Mouse (Mus musculus) right cerebral cortex, postnatal 14 days (tissue): Measurements from ENCODE around the gene Agt.

Experiments
- DNase-seq: peaks from one replicate; pipeline ENCODE4 v3.0.0; 2022

Gene Agt

DNA sequence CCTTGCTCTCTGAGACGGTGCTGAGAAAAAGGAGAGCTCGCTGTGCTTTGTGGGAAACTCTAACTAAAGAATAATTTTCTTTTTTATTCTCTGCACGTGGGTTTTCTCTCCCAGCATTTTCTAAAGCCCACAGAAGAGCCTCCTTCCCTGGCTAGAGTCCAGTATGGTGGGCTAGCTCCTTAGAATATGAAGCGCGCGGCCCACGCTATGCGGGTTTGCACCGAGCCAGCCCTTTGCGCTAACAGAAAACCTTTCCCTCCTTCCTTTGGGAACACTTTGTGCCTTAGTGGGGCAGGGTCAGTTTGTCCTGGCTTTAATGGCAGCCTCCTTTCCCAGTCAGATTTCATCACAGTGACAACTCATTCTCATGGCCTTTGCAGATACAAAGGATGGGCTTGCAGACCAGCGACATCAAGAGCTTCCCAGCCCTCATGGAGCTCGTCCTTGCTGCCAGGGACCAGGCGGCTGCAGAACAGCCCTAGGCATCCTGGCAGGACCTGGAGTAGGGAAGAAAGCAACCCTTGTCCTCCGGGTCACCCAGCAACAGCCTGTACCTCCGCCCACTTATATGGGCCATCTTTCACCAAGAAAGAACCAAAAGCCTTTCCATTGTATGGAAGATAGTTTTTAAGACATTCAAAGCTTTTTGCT is 18.4 kb downstream of the Agt start:
- no peak for DNase-seq

DNA sequence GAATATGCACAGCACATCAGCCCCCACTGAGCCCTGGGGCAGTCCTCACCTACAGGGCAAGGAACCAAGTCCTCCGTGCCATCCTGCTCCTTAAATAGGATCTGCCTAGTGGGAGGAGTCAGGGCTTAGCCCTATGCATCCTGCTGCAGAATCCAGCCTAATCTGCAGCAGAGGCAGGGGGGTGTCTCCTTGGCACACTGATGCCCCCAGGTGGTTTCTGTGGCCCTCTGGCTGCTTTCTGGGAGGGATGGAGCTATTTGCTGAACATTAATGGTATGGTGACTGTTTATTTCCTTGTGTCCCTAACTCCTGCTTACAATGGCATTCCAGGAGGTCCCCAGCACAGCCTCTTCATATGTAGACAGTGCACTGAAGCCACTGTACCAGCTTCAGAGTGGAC is 21.3 kb downstream of the Agt start:
- DNase-seq: no peak

GRCm38 (mm10) chr8:124547269-124547668 is 22.2 kb downstream of the Agt start:
- no peak for DNase-seq

DNA sequence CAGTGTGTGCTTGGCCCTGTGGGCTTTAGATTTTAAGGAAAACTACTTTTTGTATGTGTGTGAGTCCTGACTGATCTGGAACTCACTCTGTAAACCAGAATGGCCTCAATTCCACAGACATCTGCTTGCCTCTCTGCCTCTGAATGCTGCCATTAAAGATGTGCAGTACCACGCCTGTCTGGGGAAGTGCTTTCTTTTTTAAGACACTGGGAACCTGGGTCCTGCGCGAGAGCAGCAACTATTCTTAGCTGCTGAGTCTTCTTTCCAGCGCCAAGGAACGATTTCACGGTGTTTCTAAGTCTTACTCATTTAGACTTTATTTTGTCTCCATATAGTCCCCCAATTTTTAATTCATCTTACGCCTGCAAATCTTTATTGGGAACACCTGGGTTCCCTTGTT is 22.7 kb downstream of the Agt start:
- DNase-seq: no peak

DNA sequence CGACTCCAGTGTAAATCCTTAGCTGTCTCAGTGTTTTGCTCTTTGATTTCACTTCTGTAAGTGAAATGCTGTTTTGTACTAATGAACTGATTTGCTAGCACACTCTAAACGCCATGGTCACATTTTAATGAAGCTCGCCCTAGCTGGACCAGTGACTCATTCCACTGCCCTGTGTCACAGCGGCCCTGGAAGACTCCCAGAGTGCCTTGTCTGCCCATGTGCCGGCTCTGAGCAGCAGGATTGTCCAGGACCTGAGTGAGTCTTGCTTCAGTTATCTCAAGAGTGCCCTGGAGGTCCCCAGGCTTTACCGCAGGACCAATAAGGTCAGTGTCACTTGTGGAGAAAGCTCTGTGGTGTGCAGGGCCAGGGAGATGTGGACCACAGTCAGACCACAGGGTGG is 23.1 kb downstream of the Agt start:
- no peak for DNase-seq

DNA sequence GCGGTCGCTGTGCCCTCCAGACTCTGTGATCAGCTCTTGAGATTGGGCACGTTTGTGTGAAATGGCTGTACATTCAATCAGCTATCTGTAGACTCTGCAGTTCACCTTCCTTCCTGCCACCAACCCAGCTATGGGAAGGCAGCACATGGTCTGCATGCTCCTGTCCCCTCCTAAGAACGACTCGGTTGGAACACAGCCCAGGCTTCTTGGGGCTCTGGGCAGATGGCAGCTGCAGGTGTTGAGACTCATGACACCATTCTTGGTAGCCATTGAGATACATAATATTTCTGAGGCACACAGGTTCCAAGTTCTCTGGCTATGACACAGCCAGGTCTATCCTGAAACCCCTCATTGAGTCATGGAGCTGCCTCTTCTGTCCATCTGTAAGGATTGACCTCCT is 26.2 kb downstream of the Agt start:
- DNase-seq: no peak

DNA sequence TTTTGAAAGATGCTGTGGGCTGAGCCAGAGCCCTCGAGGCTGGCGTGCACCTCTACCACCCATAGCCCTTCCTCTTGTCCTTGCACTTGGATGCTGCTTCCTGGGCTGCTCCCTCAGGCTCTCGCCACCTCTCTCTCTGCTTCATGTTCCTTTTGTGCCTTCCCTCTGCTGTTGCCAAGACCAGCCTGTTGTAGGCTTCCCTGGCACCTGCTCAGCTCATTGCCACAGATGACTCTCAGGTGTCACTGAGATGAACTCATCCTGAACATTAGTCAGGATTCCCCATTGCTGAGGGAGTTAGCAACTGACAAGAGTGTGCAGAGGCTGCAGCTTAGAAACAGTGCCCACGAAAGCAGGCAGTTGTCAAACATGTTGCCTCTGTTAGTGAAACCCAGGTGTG is 27.5 kb downstream of the Agt start:
- no peak for DNase-seq

- DNase-seq: no peak
These were observed 28.6 kb downstream of the Agt start for GRCm38 (mm10) chr8:124540906-124541305.

DNA sequence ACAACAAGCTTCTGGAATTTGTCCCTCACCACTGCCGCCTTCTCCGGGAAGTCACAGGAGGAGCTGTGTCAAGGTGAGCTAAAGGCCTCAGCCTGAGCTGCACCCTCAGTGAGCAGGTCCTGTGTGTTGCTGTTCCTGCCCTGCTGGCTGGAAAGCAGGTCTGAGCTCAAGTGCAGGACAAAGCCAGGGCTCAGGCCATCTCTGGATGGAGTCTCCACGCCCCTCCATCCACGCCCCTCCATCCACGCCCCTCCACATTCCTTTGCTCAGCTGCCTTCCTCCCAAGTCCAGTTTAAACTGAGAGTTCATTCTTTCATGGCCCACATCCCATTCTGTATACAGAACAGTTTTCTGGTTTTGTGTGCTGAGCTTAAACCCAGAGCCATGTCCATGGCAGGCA is 34.1 kb downstream of the Agt start:
- no peak for DNase-seq

DNA sequence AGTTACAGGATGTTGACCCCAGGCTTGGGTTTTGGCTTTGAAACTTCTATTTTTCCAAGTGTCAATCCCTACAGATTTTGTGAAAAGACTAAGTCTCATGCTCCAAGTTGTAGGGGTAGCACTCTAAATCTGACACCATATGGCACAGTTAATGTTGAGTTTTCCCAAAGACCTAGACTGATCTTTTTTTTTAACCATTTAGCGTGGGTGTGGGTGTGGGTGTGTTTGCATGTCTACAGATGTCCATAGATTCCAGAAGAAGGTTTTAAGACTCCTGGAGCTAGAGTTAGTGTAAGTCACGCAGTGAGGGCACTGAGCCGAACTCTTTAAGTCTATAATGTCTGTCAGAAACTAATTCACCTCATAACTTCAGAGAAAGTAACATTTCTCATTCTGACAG is 36.9 kb downstream of the Agt start:
- DNase-seq: no peak

DNA sequence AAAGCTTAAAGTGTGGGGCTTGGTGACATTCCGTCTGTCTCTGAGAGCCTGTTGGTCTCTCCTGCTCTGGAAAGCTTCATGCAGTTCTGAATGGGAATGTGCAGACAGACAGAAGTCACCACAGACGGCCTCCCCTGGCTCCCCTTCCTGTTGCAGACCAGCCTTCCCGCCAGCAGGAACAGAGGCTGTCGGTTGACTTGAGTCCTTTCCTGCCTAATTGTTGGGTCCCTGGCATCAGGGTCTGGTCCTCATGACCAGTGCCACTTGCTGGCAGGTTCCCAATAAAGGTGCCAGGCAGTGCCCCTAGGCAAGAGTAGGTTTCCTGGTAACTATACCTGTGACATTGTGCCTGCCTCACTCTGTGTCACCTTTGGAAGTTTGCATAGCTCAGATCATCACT is 38.5 kb downstream of the Agt start:
- DNase-seq: no peak

- DNase-seq: no peak
These were observed 39.0 kb downstream of the Agt start for GRCm38 (mm10) chr8:124530556-124530955.

GRCm38 (mm10) chr8:124530076-124530475 is 39.4 kb downstream of the Agt start:
- DNase-seq: no peak

GRCm38 (mm10) chr8:124526261-124526660 is 43.2 kb downstream of the Agt start:
- no peak for DNase-seq

- no peak for DNase-seq
These were observed 47.6 kb downstream of the Agt start for GRCm38 (mm10) chr8:124521946-124522345.

GRCm38 (mm10) chr8:124520249-124521080 is 49.0 kb downstream of the Agt start, which contains the start of gene Cog2:
TSS of gene Cog2 (plus strand) at chr8:124520767.
- peak; percentile 92 for DNase-seq

GRCm38 (mm10) chr8:124517142-124517541 is 52.4 kb downstream of the Agt start:
- DNase-seq: no peak

DNA sequence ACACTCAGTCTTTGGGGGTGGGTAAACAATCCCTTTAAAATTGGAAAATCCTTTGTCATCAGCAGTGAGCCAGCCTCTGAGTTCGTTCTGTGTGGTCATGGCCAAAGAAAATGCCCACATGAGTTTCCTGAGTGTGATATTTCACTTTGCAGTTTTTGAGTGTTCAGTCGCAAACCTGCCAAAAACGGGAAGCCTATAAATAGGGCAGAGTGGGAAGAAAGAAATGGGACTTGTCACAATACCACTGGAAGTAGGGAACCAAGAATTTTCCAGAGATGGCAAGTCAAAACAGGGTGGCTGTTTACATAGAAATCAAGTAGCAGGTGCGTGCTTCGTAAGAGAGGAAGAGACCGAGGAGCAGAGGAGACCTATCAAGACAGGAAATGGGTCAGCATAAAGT is 53.0 kb downstream of the Agt start:
- no peak for DNase-seq

GRCm38 (mm10) chr8:124516039-124516438 is 53.5 kb downstream of the Agt start:
- no peak for DNase-seq

- no peak for DNase-seq
These were observed 60.4 kb downstream of the Agt start for GRCm38 (mm10) chr8:124509156-124509555.

DNA sequence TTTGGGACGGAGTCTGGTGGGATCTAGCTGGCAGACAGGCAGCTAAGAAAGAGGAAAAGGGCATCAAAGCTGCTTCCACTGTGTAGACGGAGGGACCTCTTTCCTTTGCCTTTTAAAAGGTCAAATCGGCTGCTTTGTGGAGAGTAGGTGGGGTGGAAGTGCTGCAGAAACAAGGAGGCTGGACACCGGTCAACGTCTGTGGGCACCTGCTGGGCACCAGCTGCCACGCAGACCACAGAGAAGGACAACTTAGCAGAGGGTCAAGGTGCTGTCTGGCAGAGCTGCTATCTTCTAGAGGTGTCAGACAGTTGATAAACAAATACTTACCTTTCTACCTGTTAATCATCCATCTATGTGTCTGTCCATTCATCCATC is 61.2 kb downstream of the Agt start:
- no peak for DNase-seq

DNA sequence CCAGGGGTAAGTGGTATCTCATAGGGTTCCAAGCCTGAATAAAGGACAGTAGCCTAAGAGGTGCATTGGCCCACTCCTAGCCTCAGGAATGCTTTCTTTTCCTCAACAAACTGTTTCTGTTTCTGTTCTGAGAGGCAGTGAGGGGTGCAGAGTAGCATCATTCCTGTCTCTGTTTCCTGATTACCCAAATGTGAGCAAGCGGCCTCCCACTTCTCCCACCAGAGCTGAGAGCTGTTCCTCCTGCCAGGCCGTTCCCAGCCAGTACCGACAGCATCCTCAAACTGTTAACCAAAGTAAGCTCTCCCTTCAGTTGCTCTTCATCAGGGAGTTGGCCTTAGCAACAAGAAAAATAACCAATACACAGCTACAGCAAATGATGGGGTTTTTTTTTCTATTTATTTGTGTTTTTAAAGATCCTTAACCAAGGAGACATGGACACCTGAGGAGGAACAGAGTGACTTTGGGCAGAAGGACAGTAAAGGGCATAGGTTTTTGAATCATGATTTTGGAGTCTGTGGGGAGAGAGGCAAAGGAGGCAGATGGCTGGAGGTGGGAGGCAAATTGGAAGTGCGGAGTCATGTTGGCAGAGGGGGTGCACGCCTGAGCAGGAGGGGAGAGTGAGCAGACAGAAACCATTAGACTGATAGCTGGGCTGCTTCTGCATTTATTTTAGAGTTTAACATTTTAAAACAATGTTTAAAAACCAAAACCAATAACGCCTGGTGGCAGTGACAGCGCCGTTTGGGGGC is 61.8 kb downstream of the Agt start:
- peak; percentile 54 for DNase-seq
